Mouse (Mus musculus) T-cell, adult 2 months (primary cell): ENCODE data around the gene Angptl4.
"Not testable (repeated sequence)": the region's sequence is repeated elsewhere in the genome, so short reads cannot be mapped to it uniquely, and the experiment has no call there.

Experiments
- DNase-seq: peaks from one replicate; pipeline ENCODE4 v3.0.0; 2022; ENCODE audit warnings: low spot score

Gene Angptl4

GRCm38 (mm10) chr17:33756108-33756790 is 25.4 kb downstream of the Angptl4 start:
- DNase-seq: no peak

- no peak for DNase-seq
Observed at GRCm38 (mm10) chr17:33755418-33756107, 26.1 kb downstream of the Angptl4 start.

- no peak for DNase-seq
Observed at GRCm38 (mm10) chr17:33754656-33755055, 27.0 kb downstream of the Angptl4 start.

- DNase-seq: no peak
Observed at GRCm38 (mm10) chr17:33752297-33752696, 29.3 kb downstream of the Angptl4 start.

GRCm38 (mm10) chr17:33751181-33751580 is 30.4 kb downstream of the Angptl4 start:
- DNase-seq: no peak

GRCm38 (mm10) chr17:33749451-33749850 is 32.2 kb downstream of the Angptl4 start:
- no peak for DNase-seq

- no peak for DNase-seq
Observed at GRCm38 (mm10) chr17:33746011-33746410, 35.6 kb downstream of the Angptl4 start.

- DNase-seq: no peak
Observed at GRCm38 (mm10) chr17:33744686-33745384, 36.8 kb downstream of the Angptl4 start.

- DNase-seq: no peak
Observed at GRCm38 (mm10) chr17:33742420-33742819, 39.2 kb downstream of the Angptl4 start.

- not testable (repeated sequence) for DNase-seq
Observed at GRCm38 (mm10) chr17:33733526-33733925, 48.1 kb downstream of the Angptl4 start.

- DNase-seq: not testable (repeated sequence)
Observed at GRCm38 (mm10) chr17:33732556-33733083, 49.0 kb downstream of the Angptl4 start.

GRCm38 (mm10) chr17:33729215-33729614 is 52.4 kb downstream of the Angptl4 start:
- no peak for DNase-seq

GRCm38 (mm10) chr17:33728396-33728795 is 53.2 kb downstream of the Angptl4 start:
- no peak for DNase-seq
